Mouse (Mus musculus): ENCODE data around the gene Gm10837.

Gene Gm10837

GRCm38 (mm10) chr14:122464763-122465741 lies 25.3 kb upstream of the Gm10837 start, which contains the start of gene Zic5:
Zic5 (minus strand) TSS chr14:122465677.
- no peak for DNase-seq

GRCm38 (mm10) chr14:122465931-122466490 lies 24.4 kb upstream of the Gm10837 start:
- DNase-seq = no peak

- no peak for DNase-seq
Measured at GRCm38 (mm10) chr14:122466756-122467362, 23.5 kb upstream of the Gm10837 start.

GRCm38 (mm10) chr14:122467926-122468841 lies 22.2 kb upstream of the Gm10837 start:
- DNase-seq = no peak

GRCm38 (mm10) chr14:122468971-122469755 lies 21.2 kb upstream of the Gm10837 start:
- no peak for DNase-seq

DNA sequence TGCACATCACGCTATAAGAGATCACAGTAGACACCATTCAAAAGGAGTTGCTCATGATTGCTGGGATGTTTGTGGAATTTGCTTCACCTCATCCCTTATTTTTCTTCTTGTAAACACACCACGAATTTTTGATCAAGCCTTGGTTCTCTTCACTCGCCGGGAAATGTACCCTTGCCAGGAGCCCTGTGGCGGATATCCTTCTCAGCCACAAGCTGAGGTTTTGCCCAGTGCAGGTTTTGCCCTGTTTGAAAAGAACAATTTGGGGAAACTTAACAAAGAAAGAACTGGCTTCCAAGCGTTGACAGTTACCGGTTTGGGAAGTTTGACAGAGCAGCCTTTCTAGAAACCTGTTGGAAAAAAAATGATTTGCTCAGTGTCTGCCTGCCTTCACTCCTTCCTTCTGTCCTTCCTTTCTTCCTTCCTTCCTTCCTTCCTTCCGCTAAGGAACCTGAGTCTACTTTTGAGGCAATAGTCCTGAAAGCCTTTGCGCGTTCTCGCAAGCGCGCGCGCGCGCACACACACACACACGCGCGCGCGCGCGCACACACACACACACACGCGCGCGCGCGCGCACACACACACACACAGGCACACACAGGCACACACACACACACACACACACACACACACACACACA lies 18.8 kb upstream of the Gm10837 start:
- DNase-seq = no peak

- no peak for DNase-seq
Measured at GRCm38 (mm10) chr14:122472161-122472560, 18.2 kb upstream of the Gm10837 start.

DNA sequence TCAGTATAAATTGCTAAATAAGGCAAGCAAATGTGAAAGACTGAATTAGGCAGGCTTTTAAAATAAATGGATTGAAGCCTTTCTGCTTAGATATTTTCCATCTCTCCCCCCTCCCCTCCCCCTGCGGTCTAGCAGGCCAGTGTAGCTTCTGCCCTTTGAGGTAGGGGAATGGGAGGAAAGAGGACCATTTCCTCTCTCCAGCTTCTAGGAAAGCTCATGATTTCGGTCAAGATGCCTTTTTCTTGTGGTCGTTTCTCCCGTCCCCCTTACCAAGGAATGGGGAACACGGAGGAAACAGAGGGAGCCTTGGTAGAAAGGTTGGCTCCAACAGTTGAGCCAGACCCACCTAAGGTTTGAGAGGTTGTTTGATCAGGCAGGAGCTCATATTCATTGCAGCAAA lies 17.7 kb upstream of the Gm10837 start:
- no peak for DNase-seq

DNA sequence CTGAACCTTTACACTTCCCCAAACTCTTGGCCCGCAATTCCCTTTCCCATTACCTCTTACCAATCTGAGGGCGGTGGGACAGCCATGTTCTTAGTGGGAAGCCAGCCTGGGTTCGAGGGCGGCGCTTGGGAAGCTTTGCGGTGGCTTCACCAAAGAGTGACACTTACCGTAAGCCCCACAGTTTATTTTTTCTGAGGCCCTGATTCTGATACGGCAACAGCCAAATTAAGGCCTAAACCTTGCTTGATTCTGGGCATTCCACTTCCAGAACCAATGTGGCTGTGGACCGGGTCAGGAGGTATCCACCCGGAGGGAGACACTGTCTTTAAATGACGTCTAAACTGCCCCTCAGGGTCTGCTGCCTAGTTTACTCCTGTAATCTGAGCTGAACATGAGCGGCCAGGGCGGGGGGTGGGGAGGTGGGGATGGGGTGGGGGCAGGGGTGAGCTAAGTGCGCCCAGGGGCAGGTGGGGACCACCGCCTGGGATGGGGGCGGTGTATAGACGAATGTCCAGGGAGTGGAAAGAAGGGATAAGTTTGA lies 17.1 kb upstream of the Gm10837 start:
- no peak for DNase-seq

- DNase-seq = no peak
Measured at GRCm38 (mm10) chr14:122474041-122474890, 16.1 kb upstream of the Gm10837 start.

- DNase-seq = no peak
Measured at GRCm38 (mm10) chr14:122474891-122475556, 15.4 kb upstream of the Gm10837 start, which contains the start of gene Zic2. Zic2 (plus strand) TSS chr14:122475435.

- no peak for DNase-seq
Measured at GRCm38 (mm10) chr14:122475557-122476040, 14.8 kb upstream of the Gm10837 start.

DNA sequence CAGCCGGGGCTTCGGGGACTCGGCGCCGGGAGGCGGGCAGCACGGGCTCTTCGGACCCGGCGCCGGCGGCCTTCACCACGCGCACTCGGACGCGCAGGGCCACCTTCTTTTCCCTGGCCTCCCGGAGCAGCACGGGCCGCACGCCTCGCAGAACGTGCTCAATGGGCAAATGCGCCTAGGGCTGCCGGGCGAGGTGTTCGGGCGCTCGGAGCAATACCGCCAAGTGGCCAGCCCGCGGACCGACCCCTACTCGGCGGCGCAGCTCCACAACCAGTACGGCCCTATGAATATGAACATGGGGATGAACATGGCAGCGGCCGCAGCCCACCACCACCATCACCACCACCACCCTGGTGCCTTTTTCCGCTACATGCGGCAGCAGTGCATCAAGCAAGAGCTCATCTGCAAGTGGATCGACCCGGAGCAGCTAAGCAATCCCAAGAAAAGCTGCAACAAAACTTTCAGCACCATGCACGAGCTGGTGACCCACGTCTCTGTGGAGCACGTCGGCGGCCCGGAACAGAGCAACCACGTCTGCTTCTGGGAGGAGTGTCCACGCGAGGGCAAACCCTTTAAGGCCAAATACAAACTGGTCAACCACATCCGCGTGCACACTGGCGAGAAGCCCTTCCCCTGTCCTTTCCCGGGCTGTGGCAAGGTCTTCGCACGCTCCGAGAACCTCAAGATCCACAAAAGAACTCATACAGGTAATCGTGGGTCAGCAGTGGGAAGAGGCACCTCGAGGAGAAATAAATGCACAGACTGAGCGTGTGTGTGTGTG lies 14.2 kb upstream of the Gm10837 start:
- DNase-seq = no peak

DNA sequence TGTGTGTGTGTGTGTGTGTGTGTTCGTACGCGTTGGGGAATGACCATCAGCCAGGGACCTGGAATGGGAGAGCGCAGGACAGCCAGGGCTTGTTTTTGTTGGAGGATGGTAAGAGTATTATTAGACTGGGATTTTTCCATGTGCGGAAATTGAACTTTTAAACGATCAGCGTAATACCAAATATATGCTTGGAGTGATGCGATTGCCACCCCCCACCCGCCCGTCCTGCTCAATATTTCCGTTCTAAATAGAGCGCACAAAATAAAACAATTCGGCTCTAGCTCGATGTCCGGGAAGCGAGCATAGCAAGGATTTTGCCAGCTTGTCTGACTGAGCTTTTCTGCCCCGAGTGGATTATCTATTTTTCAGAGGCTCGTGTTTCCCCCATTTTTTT lies 13.6 kb upstream of the Gm10837 start:
- no peak for DNase-seq

GRCm38 (mm10) chr14:122477261-122477671 lies 13.1 kb upstream of the Gm10837 start:
- no peak for DNase-seq

- no peak for DNase-seq
Measured at GRCm38 (mm10) chr14:122477971-122478573, 12.3 kb upstream of the Gm10837 start.

DNA sequence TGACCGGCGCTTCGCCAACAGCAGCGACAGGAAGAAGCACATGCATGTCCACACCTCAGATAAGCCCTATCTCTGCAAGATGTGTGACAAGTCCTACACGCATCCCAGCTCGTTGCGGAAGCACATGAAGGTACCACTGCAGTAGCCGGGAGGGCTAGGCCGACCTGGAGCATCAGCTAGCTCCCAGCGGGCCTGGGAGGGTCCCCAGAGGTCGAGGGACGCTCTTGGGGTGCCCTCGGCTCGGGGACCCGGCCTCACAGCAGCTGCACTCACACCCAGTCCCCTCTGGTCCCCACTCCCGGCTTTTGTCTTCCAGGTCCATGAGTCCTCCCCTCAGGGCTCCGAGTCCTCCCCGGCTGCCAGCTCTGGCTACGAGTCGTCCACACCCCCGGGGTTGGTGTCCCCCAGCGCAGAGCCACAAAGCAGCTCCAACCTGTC lies 11.8 kb upstream of the Gm10837 start:
- DNase-seq = no peak
